Mouse (Mus musculus) layer of hippocampus, adult 18-20 months (tissue): ENCODE measurements around the gene Lrrc41. TPM values are rescaled to one million over a fixed set of nuclear protein-coding genes. Genes with fewer than 3 reads are reported as not detected.

ENCODE experiments used
- DNase-seq, 2 experiments: peaks; one replicate each; pipeline ENCODE4 v3.0.0; 2022; ENCODE audit warnings: low spot score in 2 of 2
- long read RNA-seq: library from polyadenylated mRNA; stranded (forward); transcript quantifications from one replicate; pipeline ENCODE4 v2.0.0, GENCODE M21; 2021
- total RNA-seq, 2 experiments: library from RNA; stranded (reverse); gene quantifications; 2 replicates each; pipeline ENCODE4 v1.2.3; 2021

Gene Lrrc41
- 10 to 100 TPM; 46.2 to 50.1 TPM for total RNA-seq
- long read RNA-seq, transcript Lrrc41-201 (10 exons, 3,065 nt), result major isoform, 44 of 61 reads
- long read RNA-seq, partial matches to known transcripts, result 15 of 61 reads
- long read RNA-seq, other reads (novel, unspliced or antisense), result 2 of 61 reads

- peak; percentile 94 to 98 for DNase-seq
Observed at GRCm38 (mm10) chr4:116074861-116075620, at the start of gene Lrrc41, which contains the start of gene Uqcrh. Gene Lrrc41, plus strand, starts transcription at chr4:116075269. Gene Uqcrh, minus strand, starts transcription at chr4:116075071.

GRCm38 (mm10) chr4:116032906-116033305 is 42.2 kb upstream of the Lrrc41 start:
- no peak for DNase-seq

GRCm38 (mm10) chr4:116033374-116033773 is 41.7 kb upstream of the Lrrc41 start:
- DNase-seq, result peak in 1 of 2 experiments; percentile 41

- DNase-seq, result no peak
Observed at GRCm38 (mm10) chr4:116040466-116040865, 34.6 kb upstream of the Lrrc41 start.

- no peak for DNase-seq
Observed at GRCm38 (mm10) chr4:116042186-116042585, 32.9 kb upstream of the Lrrc41 start.

- DNase-seq, result no peak
Observed at GRCm38 (mm10) chr4:116046604-116047003, 28.5 kb upstream of the Lrrc41 start.

GRCm38 (mm10) chr4:116047681-116048080 is 27.4 kb upstream of the Lrrc41 start:
- no peak for DNase-seq

GRCm38 (mm10) chr4:116048130-116048920 is 26.7 kb upstream of the Lrrc41 start:
- DNase-seq, result no peak

- DNase-seq, result no peak
Observed at GRCm38 (mm10) chr4:116049211-116049610, 25.9 kb upstream of the Lrrc41 start.

- peak in 1 of 2 experiments; percentile 33 for DNase-seq
Observed at GRCm38 (mm10) chr4:116052526-116053293, 22.4 kb upstream of the Lrrc41 start.

GRCm38 (mm10) chr4:116053399-116053961 is 21.6 kb upstream of the Lrrc41 start, which contains the start of gene Nsun4:
Gene Nsun4, minus strand, starts transcription at chr4:116053876.
- DNase-seq, result peak; percentile 87 to 92

- DNase-seq, result no peak
Observed at GRCm38 (mm10) chr4:116057559-116057958, 17.5 kb upstream of the Lrrc41 start.

GRCm38 (mm10) chr4:116059012-116059726 is 15.9 kb upstream of the Lrrc41 start:
- DNase-seq, result no peak

GRCm38 (mm10) chr4:116063855-116064254 is 11.2 kb upstream of the Lrrc41 start:
- DNase-seq, result peak in 1 of 2 experiments; percentile 29

GRCm38 (mm10) chr4:116070116-116070515 is 5.0 kb upstream of the Lrrc41 start:
- no peak for DNase-seq

GRCm38 (mm10) chr4:116073146-116073545 is 1.9 kb upstream of the Lrrc41 start:
- DNase-seq, result no peak

- DNase-seq, result peak in 1 of 2 experiments; percentile 28
Observed at GRCm38 (mm10) chr4:116074145-116074675, 859 bp upstream of the Lrrc41 start.

GRCm38 (mm10) chr4:116075631-116076368 is 731 bp downstream of the Lrrc41 start:
- peak in 1 of 2 experiments; percentile 57 for DNase-seq
